Mouse (Mus musculus) heart, embryonic 16.5 days (tissue): ENCODE data around the gene Gm11492. TPM values are rescaled to one million over a fixed set of nuclear protein-coding genes. Genes with fewer than 3 reads are reported as not detected.
A peak's percentile ranks its signal among the peaks of the same experiment; 100 is the strongest.

Experiments
- ATAC-seq: fragments of 200-750 bp; cut with Nextera tagmentation; replicated peaks from 2 replicates; pipeline ENCODE4 v1.8.0; 2017; ENCODE audit warnings: moderate number of reproducible peaks; ENCODE audit not compliant: insufficient read depth, low FRiP score; ENCODE audit errors: extremely low read depth
- H3K27ac ChIP-seq: fragments of 300-500 bp; sonication (generic); 2 replicates; pipeline ENCODE4 v1.5.1; 2014; ENCODE audit warnings: mild to moderate bottlenecking, low read length, control low read depth, moderate library complexity
- H3K27me3 ChIP-seq: fragments of 300-500 bp; sonication (generic); 2 replicates; pipeline ENCODE4 v1.6.1; 2014; ENCODE audit warnings: low read length, mixed read lengths; ENCODE audit not compliant: control insufficient read depth, insufficient read depth
- H3K36me3 ChIP-seq: fragments of 300-500 bp; sonication (generic); 2 replicates; pipeline ENCODE4 v1.6.1; 2014; ENCODE audit not compliant: control insufficient read depth, insufficient read depth
- H3K4me1 ChIP-seq: fragments of 300-500 bp; sonication (generic); 2 replicates; pipeline ENCODE4 v1.6.1; 2014; ENCODE audit warnings: low read length, mixed read lengths; ENCODE audit not compliant: control insufficient read depth, insufficient read depth
- H3K4me2 ChIP-seq: fragments of 300-500 bp; sonication (generic); 2 replicates; pipeline ENCODE4 v1.6.1; 2014; ENCODE audit warnings: low read depth, mild to moderate bottlenecking, control low read depth, low read length
- H3K4me3 ChIP-seq: fragments of 300-500 bp; sonication (generic); 2 replicates; pipeline ENCODE4 v1.5.1; 2014; ENCODE audit warnings: mild to moderate bottlenecking, control low read depth, low read length
- H3K9ac ChIP-seq: fragments of 300-500 bp; sonication (generic); 2 replicates; pipeline ENCODE4 v1.6.1; 2014; ENCODE audit warnings: low read length, control low read depth
- H3K9me3 ChIP-seq: fragments of 300-500 bp; sonication (generic); replicated peaks from 2 replicates; pipeline ENCODE4 v1.6.1; 2016; ENCODE audit warnings: low read length; ENCODE audit not compliant: control insufficient read depth
- WGBS: fragments of 180-500 bp; shearing (Covaris S2); extraction: QIAGEN DNeasy Blood & Tissue Kit; methylation state at CpG from one replicate; pipeline ENCODE4 v1.1.7; 2014; 5-methylcytosine and 5-hydroxymethylcytosine counted together
- polyA plus RNA-seq: library from polyadenylated mRNA; unstranded; fragments of >200 nt; fragmentation: Nextera tagmentation; extraction: Ambion mirVana; gene quantifications from 2 replicates; pipeline ENCODE4 v1.2.1, GENCODE M21; 2015

Gm11492 gene
- polyA plus RNA-seq, 1 experiment from 2014 or later, result not detected

GRCm38 (mm10) chr11:87592713-87593598 lies 26.5 kb downstream of the Gm11492 start:
- Histone ChIP-seq H3K36me3 (peaks cover 10% of the 10 kb centered on the region; the same call in 1 of the 2 replicates), H3K27me3 (no peaks in the 10 kb centered on the region), H3K27ac (peak overlapping the region; percentile 93), H3K4me2 (peak overlapping the region; percentile 89), H3K4me1 (peaks cover 40% of the 10 kb centered on the region), H3K9me3 (no peaks in the 10 kb centered on the region), H3K4me3 (peak overlapping the region; percentile 84), H3K9ac (peak overlapping the region; percentile 86)
- ATAC-seq, result no peak
- 38% methylated on average over 13 of the region's 13 CpGs for WGBS

- Histone ChIP-seq H3K36me3 (peaks cover 29% of the 10 kb centered on the region), H3K4me2 (peak overlapping the region; percentile 99), H3K4me1 (peaks cover 30% of the 10 kb centered on the region), H3K9me3 (no peaks in the 10 kb centered on the region), H3K4me3 (peak overlapping the region; percentile 77), H3K27ac (peak overlapping the region; percentile 64), H3K9ac (peak overlapping the region; percentile 86), H3K27me3 (no peaks in the 10 kb centered on the region)
- peak; percentile 53 for ATAC-seq
- WGBS, result 3% methylated on average over 32 of the region's 37 CpGs
Observed at GRCm38 (mm10) chr11:87595327-87595841, 28.9 kb downstream of the Gm11492 start.

- Histone ChIP-seq H3K27me3 (no peaks in the 10 kb centered on the region), H3K4me2 (peak overlapping the region; percentile 99), H3K36me3 (peaks cover 35% of the 10 kb centered on the region), H3K27ac (peak overlapping the region; percentile 64), H3K9me3 (no peaks in the 10 kb centered on the region), H3K9ac (peak overlapping the region; percentile 86), H3K4me1 (peaks cover 26% of the 10 kb centered on the region), H3K4me3 (peak overlapping the region; percentile 77)
- ATAC-seq, result no peak
- 15% methylated on average over 7 of the region's 7 CpGs for WGBS
Observed at GRCm38 (mm10) chr11:87595976-87596375, 29.5 kb downstream of the Gm11492 start.

GRCm38 (mm10) chr11:87596492-87596891 lies 30.0 kb downstream of the Gm11492 start:
- H3K27ac ChIP-seq, result no peak overlapping the region
- H3K9ac ChIP-seq, result peak overlapping the region; percentile 86; the same call in 1 of the 2 replicates
- peak overlapping the region; percentile 99 for H3K4me2 ChIP-seq
- no peaks in the 10 kb centered on the region for H3K9me3 ChIP-seq
- no peaks in the 10 kb centered on the region for H3K27me3 ChIP-seq
- WGBS, result 49% methylated on average over 2 of the region's 2 CpGs
- peaks cover 26% of the 10 kb centered on the region for H3K4me1 ChIP-seq
- no peak for ATAC-seq
- peaks cover 40% of the 10 kb centered on the region for H3K36me3 ChIP-seq
- peak overlapping the region; percentile 77 for H3K4me3 ChIP-seq

- Histone ChIP-seq H3K4me2 (no peak overlapping the region), H3K36me3 (peaks cover 45% of the 10 kb centered on the region), H3K27me3 (no peaks in the 10 kb centered on the region), H3K4me3 (no peak overlapping the region), H3K27ac (no peak overlapping the region), H3K4me1 (peaks cover 26% of the 10 kb centered on the region), H3K9ac (no peak overlapping the region), H3K9me3 (no peaks in the 10 kb centered on the region)
- ATAC-seq, result no peak
Observed at GRCm38 (mm10) chr11:87597061-87597460, 30.6 kb downstream of the Gm11492 start.

- Histone ChIP-seq H3K27me3 (no peaks in the 10 kb centered on the region), H3K4me3 (no peak overlapping the region), H3K4me2 (no peak overlapping the region), H3K36me3 (peaks cover 70% of the 10 kb centered on the region), H3K4me1 (peaks cover 16% of the 10 kb centered on the region), H3K9ac (no peak overlapping the region), H3K9me3 (no peaks in the 10 kb centered on the region), H3K27ac (no peak overlapping the region)
- ATAC-seq, result no peak
- 88% methylated on average over 13 of the region's 13 CpGs for WGBS
Observed at GRCm38 (mm10) chr11:87599395-87600089, 33.1 kb downstream of the Gm11492 start.

GRCm38 (mm10) chr11:87600322-87600853 lies 33.9 kb downstream of the Gm11492 start:
- Histone ChIP-seq H3K27ac (no peak overlapping the region), H3K4me3 (no peak overlapping the region), H3K36me3 (peaks cover 78% of the 10 kb centered on the region), H3K9ac (no peak overlapping the region), H3K9me3 (no peaks in the 10 kb centered on the region), H3K4me2 (no peak overlapping the region), H3K27me3 (no peaks in the 10 kb centered on the region), H3K4me1 (peaks cover 10% of the 10 kb centered on the region)
- ATAC-seq, result no peak
- 88% methylated on average over 10 of the region's 10 CpGs for WGBS

- Histone ChIP-seq H3K4me1 (no peaks in the 10 kb centered on the region), H3K9ac (no peak overlapping the region), H3K4me3 (no peak overlapping the region), H3K27me3 (no peaks in the 10 kb centered on the region), H3K4me2 (no peak overlapping the region), H3K9me3 (no peaks in the 10 kb centered on the region), H3K36me3 (peaks cover 90% of the 10 kb centered on the region), H3K27ac (no peak overlapping the region)
- no peak for ATAC-seq
- 93% methylated on average over 9 of the region's 9 CpGs for WGBS
Observed at GRCm38 (mm10) chr11:87602234-87602633, 35.8 kb downstream of the Gm11492 start.
